Mouse (Mus musculus) embryonic facial prominence, embryonic 12.5 days (tissue): ENCODE measurements around the gene Lpgat1. TPM values are rescaled to one million over a fixed set of nuclear protein-coding genes. Genes with fewer than 3 reads are reported as not detected.

Experiments used
- ATAC-seq: fragments of 200-750 bp; cut with Nextera tagmentation; 2 replicates; pipeline ENCODE4 v1.8.0; 2017; ENCODE audit not compliant: insufficient number of reproducible peaks, insufficient read depth, low FRiP score, low TSS enrichment
- H3K27ac ChIP-seq: fragments of 300-500 bp; sonication (generic); 2 replicates; pipeline ENCODE4 v1.5.1; 2016; ENCODE audit warnings: mild to moderate bottlenecking
- H3K27me3 ChIP-seq: fragments of 300-500 bp; sonication (generic); 2 replicates; pipeline ENCODE4 v1.6.1; 2016; ENCODE audit warnings: mild to moderate bottlenecking, moderate library complexity
- H3K36me3 ChIP-seq: fragments of 300-500 bp; sonication (generic); 2 replicates; pipeline ENCODE4 v1.6.1; 2016; ENCODE audit warnings: mild to moderate bottlenecking
- H3K4me1 ChIP-seq: fragments of 300-500 bp; sonication (generic); 2 replicates; pipeline ENCODE4 v1.6.1; 2016
- H3K4me2 ChIP-seq: fragments of 300-500 bp; sonication (generic); replicated peaks from 2 replicates; pipeline ENCODE4 v1.6.1; 2016; ENCODE audit warnings: mild to moderate bottlenecking, moderate library complexity
- H3K4me3 ChIP-seq: fragments of 300-500 bp; sonication (generic); 2 replicates; pipeline ENCODE4 v1.5.1; 2016; ENCODE audit warnings: mild to moderate bottlenecking
- H3K9ac ChIP-seq: fragments of 300-500 bp; sonication (generic); 2 replicates; pipeline ENCODE4 v1.6.1; 2016; ENCODE audit warnings: mild to moderate bottlenecking, moderate library complexity
- H3K9me3 ChIP-seq: fragments of 300-500 bp; sonication (generic); 2 replicates; pipeline ENCODE4 v1.6.1; 2016; ENCODE audit warnings: mild to moderate bottlenecking, moderate library complexity
- WGBS: fragments of 180-500 bp; shearing (Covaris S2); methylation state at CpG from one replicate; pipeline ENCODE4 v1.1.7; 2016; 5-methylcytosine and 5-hydroxymethylcytosine counted together
- polyA plus RNA-seq: library from polyadenylated mRNA; unstranded; fragments of >200 nt; fragmentation: Nextera tagmentation; extraction: Ambion mirVana; gene quantifications from 2 replicates; pipeline ENCODE4 v1.2.1, GENCODE M21; 2016

Gene Lpgat1
- polyA plus RNA-seq, 1 experiment from 2014 or later, result 37.2 TPM

DNA sequence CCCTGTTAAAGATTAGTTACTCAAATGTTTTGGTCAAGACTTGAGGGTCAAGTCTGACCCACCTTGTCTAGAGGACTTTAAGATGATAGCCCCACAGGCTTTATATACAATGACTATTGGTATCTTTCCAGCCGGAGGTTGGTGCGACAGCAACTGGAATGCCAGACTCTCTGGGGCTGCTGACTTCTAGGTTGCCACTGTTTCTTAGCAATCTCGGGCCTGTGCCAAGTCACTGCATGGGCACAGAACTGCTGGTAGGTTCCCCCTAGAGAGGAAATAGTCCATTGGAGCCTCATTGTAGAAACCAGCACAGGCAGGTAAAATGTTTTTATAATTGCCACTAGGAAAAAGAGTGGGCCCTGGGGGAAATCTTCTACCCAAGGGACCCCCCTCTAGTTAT is 3.8 kb upstream of the Lpgat1 start:
- 86% methylated on average over 3 of the region's 3 CpGs for WGBS
- no peak overlapping the region for H3K27ac ChIP-seq
- no peak overlapping the region for H3K9ac ChIP-seq
- no peak overlapping the region for H3K4me3 ChIP-seq
- peaks cover 5% of the 10 kb centered on the region; the same call in 1 of the 2 replicates for H3K4me1 ChIP-seq
- no peaks in the 10 kb centered on the region for H3K27me3 ChIP-seq
- no peaks in the 10 kb centered on the region for H3K9me3 ChIP-seq
- no peak for ATAC-seq
- no peaks in the 10 kb centered on the region for H3K36me3 ChIP-seq
- H3K4me2 ChIP-seq, result no peak overlapping the region

DNA sequence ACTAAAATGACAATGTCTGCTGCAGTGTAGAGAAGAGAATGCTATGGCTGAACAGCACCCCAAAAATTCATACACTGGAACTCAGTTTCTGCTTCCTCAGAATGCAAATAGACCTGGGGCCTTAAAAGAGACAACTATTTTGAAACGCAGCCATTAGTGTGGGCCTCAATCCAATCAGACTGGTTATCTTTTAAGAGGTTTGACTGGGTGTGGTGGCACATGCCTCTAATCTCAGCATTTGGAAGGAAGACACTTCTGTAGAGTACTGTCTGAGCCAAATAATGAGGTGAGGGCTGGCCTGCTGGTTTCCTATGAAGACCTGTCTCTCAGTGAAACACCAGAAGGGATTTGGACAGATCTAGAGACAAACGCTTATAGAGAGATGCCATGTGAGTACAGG is 2.5 kb upstream of the Lpgat1 start:
- H3K4me1 ChIP-seq, result peaks cover 10% of the 10 kb centered on the region; the same call in 1 of the 2 replicates

DNA sequence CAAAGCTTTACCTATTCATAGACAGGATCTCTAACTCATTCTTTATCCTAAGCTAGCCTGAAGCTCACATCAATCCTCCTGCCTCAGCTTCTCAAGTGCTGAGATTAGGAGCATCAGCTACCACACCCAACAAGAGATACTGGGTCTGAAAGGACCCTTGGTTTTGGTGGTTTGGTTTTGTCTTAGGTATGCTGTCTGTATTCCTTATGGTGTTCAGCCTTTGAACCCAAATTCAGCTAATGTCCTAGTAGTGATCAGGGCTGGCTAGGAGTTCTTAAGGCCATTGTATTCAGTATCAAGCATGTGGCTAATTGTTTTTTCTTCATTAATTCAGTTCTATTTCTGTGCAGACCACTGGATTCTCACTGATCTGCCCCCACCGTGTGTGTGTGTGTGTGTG is 493 bp upstream of the Lpgat1 start:
- ATAC-seq, result no peak
- H3K4me1 ChIP-seq, result peaks cover 19% of the 10 kb centered on the region; the same call in 1 of the 2 replicates

More for the DNA sequence above, 2.5 kb upstream of the Lpgat1 start:
- H3K4me2 ChIP-seq, result no peak overlapping the region
- no peak for ATAC-seq
- no peaks in the 10 kb centered on the region for H3K36me3 ChIP-seq
- H3K27me3 ChIP-seq, result no peaks in the 10 kb centered on the region
- WGBS, result 89% methylated on average over 2 of the region's 2 CpGs
- no peak overlapping the region for H3K4me3 ChIP-seq
- H3K9me3 ChIP-seq, result no peaks in the 10 kb centered on the region
- H3K9ac ChIP-seq, result no peak overlapping the region
- H3K27ac ChIP-seq, result no peak overlapping the region

DNA sequence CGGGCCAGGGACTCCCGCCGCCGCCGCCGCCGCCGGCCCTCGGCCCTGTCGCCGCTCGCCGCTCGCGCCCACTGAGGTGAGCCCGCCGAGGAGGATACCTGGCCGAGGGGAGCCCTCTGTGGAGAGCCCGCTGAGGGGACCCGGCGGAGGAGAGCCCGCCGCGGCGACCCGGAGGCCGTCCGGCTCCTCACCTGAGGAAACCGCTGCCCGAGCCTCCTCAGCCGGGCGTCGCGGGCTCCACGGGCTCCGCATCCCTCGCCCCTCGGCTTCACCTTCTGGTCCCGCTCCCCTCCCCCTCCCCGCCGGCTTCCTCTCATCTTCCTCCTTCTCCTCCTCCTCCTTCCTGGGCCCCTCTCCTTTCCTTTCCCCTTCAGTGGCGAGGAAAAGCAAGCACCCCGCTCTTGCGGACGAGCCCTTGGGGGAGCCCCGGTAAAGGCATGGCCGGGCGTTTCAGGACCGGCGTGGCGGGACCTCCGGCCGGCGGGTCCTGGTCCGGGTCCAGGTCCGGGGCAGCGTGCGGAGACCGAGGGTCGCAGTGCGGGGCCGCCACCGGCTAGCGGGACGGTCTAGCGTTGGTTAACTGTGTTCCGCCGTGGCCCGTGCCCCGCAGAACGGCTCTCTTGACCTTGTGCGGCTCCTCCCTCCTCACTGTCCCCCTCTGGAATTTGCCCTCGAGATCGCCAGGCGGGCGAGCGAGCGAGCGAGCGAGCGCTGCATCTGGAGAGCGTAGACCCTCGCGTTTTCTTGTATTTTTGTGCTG is 1.1 kb downstream of the Lpgat1 start:
- H3K4me1 ChIP-seq, result peaks cover 19% of the 10 kb centered on the region; the same call in 1 of the 2 replicates
- peak overlapping the region; percentile 93 for H3K4me3 ChIP-seq
- peak overlapping the region; percentile 95 for H3K27ac ChIP-seq
- under 1% methylated on average over 80 of the region's 84 CpGs for WGBS
- peaks cover 15% of the 10 kb centered on the region for H3K36me3 ChIP-seq
- H3K9me3 ChIP-seq, result no peaks in the 10 kb centered on the region
- peak; percentile 62 for ATAC-seq
- peak overlapping the region; percentile 85 for H3K4me2 ChIP-seq
- no peaks in the 10 kb centered on the region for H3K27me3 ChIP-seq
- peak overlapping the region; percentile 97 for H3K9ac ChIP-seq

More for the DNA sequence above, 493 bp upstream of the Lpgat1 start:
- Histone ChIP-seq H3K9ac (peak overlapping the region; percentile 97), H3K36me3 (peaks cover 9% of the 10 kb centered on the region; the same call in 1 of the 2 replicates), H3K27ac (peak overlapping the region; percentile 95), H3K9me3 (no peaks in the 10 kb centered on the region), H3K27me3 (no peaks in the 10 kb centered on the region), H3K4me2 (peak overlapping the region; percentile 85), H3K4me3 (peak overlapping the region; percentile 93)
- 6% methylated on average over 1 of the region's 1 CpGs for WGBS

DNA sequence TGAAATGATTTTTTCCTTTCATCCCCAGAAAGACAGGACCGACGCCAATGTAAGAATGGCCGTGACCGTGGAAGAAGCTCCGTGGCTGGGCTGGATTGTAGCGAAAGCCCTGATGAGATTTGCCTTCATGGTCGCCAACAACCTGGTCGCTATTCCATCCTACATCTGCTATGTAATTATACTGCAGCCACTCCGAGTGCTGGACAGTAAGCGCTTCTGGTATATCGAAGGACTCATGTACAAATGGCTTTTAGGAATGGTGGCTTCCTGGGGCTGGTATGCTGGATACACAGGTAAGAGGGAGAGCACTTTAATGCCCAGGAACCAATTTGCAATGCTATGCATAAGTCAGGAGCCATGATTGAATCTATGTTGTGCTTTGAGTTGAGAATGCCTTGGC is 1.7 kb downstream of the Lpgat1 start:
- Histone ChIP-seq H3K9me3 (no peaks in the 10 kb centered on the region), H3K4me1 (peaks cover 19% of the 10 kb centered on the region; the same call in 1 of the 2 replicates), H3K9ac (peak overlapping the region; percentile 97), H3K27me3 (no peaks in the 10 kb centered on the region), H3K36me3 (peaks cover 21% of the 10 kb centered on the region), H3K27ac (peak overlapping the region; percentile 95), H3K4me2 (peak overlapping the region; percentile 85), H3K4me3 (peak overlapping the region; percentile 93)
- WGBS, result 10% methylated on average over 11 of the region's 11 CpGs
- ATAC-seq, result no peak

DNA sequence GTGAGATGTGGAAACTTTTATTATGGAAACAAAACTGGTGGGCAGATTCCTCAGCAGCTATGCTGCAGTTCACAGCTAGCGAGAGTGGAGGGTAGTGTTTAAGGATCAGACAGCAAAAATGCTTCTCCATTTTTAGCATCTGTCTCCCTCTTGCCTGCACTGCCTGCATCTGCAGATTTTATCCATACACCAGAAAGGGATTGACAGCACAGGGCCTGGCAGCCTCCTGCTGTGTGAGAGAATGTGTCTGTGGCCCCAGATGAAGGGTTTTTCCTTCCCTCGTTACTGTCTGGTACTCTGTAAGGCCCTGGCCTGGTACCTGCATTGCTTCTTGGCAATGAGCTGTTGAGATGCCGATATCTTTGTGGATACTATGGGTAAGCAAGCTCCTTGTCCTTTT is 2.8 kb downstream of the Lpgat1 start:
- Histone ChIP-seq H3K4me2 (0 out of 2 replicates have a peak overlapping the region, but pooled peaks have one; percentile 15), H3K9ac (no peak overlapping the region), H3K4me1 (peaks cover 19% of the 10 kb centered on the region; the same call in 1 of the 2 replicates), H3K27ac (no peak overlapping the region), H3K4me3 (no peak overlapping the region), H3K36me3 (peaks cover 26% of the 10 kb centered on the region), H3K9me3 (no peaks in the 10 kb centered on the region), H3K27me3 (no peaks in the 10 kb centered on the region)
- ATAC-seq, result no peak
- WGBS, result 70% methylated on average over 3 of the region's 3 CpGs

DNA sequence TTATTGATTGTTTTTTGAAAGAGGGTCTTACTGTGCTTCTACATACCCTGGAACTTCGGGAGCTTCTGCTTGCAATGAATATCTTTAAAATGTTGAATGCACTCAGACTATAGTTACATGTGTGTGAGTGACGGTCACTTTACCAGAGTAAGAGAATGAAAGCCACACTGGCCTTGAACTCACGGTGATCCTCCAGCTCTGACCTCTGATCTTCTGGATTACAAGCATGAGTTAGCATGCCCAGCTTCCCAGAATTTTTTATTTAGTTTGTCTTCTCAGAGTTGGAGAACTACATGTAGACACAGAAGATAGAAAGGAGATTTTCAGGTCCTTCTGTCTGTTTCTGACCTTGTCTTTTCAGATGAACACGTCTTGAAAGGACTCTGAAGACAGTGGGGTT is 5.1 kb downstream of the Lpgat1 start:
- peaks cover 14% of the 10 kb centered on the region; the same call in 1 of the 2 replicates for H3K4me1 ChIP-seq
- H3K4me3 ChIP-seq, result no peak overlapping the region
- H3K27ac ChIP-seq, result no peak overlapping the region
- H3K4me2 ChIP-seq, result no peak overlapping the region
- WGBS, result 88% methylated on average over 4 of the region's 4 CpGs
- no peaks in the 10 kb centered on the region for H3K27me3 ChIP-seq
- no peak overlapping the region for H3K9ac ChIP-seq
- no peak for ATAC-seq
- H3K9me3 ChIP-seq, result no peaks in the 10 kb centered on the region
- peaks cover 38% of the 10 kb centered on the region for H3K36me3 ChIP-seq

DNA sequence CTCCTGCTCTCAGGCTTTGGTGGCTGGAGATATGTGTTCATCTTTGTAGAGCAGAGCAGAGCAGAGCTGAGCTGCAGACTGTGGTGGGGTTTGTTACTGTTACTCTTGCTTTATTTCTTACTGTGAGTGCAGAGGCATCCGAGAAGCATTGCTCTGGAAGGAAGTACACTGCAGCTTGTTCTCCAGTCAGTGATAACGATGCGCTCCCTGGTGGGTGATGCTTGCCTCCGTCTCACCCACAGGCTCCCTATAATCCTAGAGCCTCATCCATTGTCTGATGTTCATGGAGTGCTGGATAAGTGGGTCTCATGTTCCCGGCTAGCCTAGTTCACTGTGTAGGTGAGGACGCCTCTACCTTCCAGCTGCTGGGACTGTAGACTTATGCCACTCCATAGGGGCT is 6.0 kb downstream of the Lpgat1 start:
- Histone ChIP-seq H3K9ac (no peak overlapping the region), H3K27ac (no peak overlapping the region), H3K4me2 (no peak overlapping the region), H3K4me3 (no peak overlapping the region), H3K9me3 (no peaks in the 10 kb centered on the region), H3K27me3 (no peaks in the 10 kb centered on the region), H3K4me1 (peaks cover 14% of the 10 kb centered on the region; the same call in 1 of the 2 replicates), H3K36me3 (peaks cover 44% of the 10 kb centered on the region)
- 76% methylated on average over 6 of the region's 6 CpGs for WGBS
- ATAC-seq, result no peak

DNA sequence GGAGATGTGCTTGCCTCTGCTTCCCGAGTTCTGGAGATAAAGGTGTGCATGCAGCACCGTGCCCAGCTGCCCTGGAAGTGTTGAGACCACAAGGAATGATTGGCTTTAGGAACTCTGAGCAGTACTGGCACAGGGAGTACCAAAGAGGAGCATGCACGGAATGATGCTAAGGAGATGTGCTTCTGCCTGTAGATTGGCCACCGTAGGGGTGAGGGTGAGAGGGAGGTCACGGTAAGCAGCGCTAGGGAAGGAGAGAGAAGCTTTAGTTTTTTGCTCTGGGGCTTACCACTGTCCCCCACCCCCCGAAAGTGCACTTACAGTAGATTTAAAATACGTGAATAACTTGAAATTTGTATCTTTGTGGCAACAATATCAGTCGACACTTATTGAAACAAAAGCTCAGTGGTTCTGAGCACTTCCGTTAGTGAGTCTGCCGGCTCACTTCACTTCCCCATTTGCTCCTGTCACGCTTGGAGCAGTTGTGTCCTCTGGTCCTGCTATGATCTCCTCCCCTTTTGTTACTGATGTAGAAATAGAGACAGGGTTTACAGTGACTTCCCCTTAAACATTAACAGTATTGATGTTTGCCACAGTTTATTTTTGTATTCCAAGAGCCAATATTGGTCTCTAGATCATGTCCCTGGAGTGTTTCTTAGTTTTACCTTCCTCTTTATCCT is 6.9 kb downstream of the Lpgat1 start:
- ATAC-seq, result no peak
- Histone ChIP-seq H3K27ac (no peak overlapping the region), H3K4me2 (no peak overlapping the region), H3K36me3 (peaks cover 44% of the 10 kb centered on the region), H3K4me1 (peaks cover 11% of the 10 kb centered on the region; the same call in 1 of the 2 replicates), H3K4me3 (no peak overlapping the region), H3K9me3 (no peaks in the 10 kb centered on the region), H3K9ac (no peak overlapping the region), H3K27me3 (no peaks in the 10 kb centered on the region)
- 76% methylated on average over 12 of the region's 12 CpGs for WGBS

DNA sequence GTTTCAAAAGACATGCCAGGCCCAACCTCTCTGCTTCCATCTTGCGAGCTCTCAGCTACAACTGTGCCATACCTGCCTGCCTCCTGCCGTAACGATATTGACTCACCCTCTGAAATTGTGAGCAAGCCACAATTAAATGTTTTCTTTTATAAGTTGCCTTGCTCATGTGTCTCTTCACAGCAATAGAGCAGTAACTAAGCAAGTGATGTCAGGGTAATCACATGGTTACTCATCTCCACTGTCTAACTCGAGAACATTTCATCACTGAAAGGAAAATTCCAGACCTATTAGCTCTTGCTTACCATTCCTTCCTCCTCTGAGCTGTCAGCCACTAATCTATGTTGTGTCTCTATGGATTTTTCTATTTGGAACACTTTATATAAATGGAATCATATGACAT is 15.0 kb downstream of the Lpgat1 start:
- Histone ChIP-seq H3K4me1 (no peaks in the 10 kb centered on the region), H3K4me3 (no peak overlapping the region), H3K27ac (no peak overlapping the region), H3K9ac (no peak overlapping the region), H3K4me2 (no peak overlapping the region), H3K9me3 (no peaks in the 10 kb centered on the region), H3K27me3 (no peaks in the 10 kb centered on the region), H3K36me3 (peaks cover 23% of the 10 kb centered on the region; the same call in 1 of the 2 replicates)
- ATAC-seq, result no peak
- WGBS, result 92% methylated on average over 4 of the region's 4 CpGs

DNA sequence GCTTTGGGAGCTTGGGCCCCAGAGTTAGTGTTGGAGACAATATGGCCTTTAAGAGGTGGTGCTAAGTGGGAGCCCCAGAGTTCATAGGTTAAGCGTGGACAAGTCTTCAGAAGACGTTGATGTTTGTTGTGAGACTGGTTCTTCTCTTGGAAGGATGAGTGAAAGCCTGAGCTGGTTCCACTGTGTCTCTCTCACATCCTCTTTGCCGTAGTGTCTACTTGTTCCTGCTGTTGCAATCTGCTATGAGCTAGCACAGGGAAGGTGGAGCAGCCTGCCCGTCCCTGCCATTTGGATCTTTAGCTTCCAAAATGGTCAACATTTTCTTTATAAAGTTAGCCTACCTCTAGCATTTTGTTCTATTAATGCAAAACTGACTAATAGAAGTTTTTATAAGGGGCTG is 16.2 kb downstream of the Lpgat1 start:
- Histone ChIP-seq H3K27ac (no peak overlapping the region), H3K4me1 (0 out of 2 replicates have a peak, but pooled peaks cover 5% of the 10 kb centered on the region), H3K36me3 (peaks cover 17% of the 10 kb centered on the region; the same call in 1 of the 2 replicates), H3K9me3 (no peaks in the 10 kb centered on the region), H3K4me3 (no peak overlapping the region), H3K4me2 (no peak overlapping the region), H3K27me3 (no peaks in the 10 kb centered on the region), H3K9ac (no peak overlapping the region)
- ATAC-seq, result no peak
- WGBS, result 90% methylated on average over 4 of the region's 4 CpGs

DNA sequence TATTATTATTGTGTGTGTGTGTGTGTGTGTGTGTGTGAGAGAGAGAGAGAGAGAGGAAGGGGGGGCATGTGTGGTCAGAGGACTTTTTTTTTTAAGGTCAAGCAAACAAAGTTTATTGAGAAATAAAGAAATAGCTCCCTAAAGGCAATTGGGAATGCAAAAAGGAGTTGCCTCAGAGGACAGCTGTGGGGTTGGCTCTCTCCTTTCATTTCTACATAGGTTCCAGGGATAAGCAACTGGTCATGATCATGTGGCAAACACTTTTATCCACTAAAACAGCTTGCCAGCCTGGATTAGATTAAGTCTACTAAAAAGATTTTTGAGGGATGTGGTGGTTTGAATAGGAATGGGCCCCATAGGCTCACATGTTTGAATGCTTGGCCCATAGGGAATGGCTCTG is 18.8 kb downstream of the Lpgat1 start:
- H3K27ac ChIP-seq, result no peak overlapping the region
- 0 out of 2 replicates have a peak, but pooled peaks cover 5% of the 10 kb centered on the region for H3K4me1 ChIP-seq
- ATAC-seq, result no peak
- H3K9ac ChIP-seq, result no peak overlapping the region
- H3K4me2 ChIP-seq, result no peak overlapping the region
- peaks cover 9% of the 10 kb centered on the region; the same call in 1 of the 2 replicates for H3K36me3 ChIP-seq
- no peaks in the 10 kb centered on the region for H3K9me3 ChIP-seq
- H3K27me3 ChIP-seq, result no peaks in the 10 kb centered on the region
- H3K4me3 ChIP-seq, result no peak overlapping the region
